Mouse (Mus musculus): ENCODE results near the gene Ctdsp2. TPM values are rescaled to one million over a fixed set of nuclear protein-coding genes. Genes with fewer than 3 reads are reported as not detected.

Ctdsp2 gene
- total and polyA plus RNA-seq, 2 experiments from 2014 or later, result 14.4 to 56.0 TPM

GRCm38 (mm10) chr10:126975706-126976105 lies 2.8 kb upstream of the Ctdsp2 start:
- Histone ChIP-seq H3K4me3 (ENCODE audit: low read depth, low read length) (no peak overlapping the region), H3K36me3 (ENCODE audit: insufficient read depth) (no peaks in the 10 kb centered on the region), H3K4me2 (ENCODE audit: low read depth) (no peak overlapping the region), H3K27ac (ENCODE audit: low read depth, low read length) (no peak overlapping the region), H3K4me1 (ENCODE audit: insufficient read depth) (no peaks in the 10 kb centered on the region), H3K27me3 (ENCODE audit: insufficient read depth, low read length) (no peaks in the 10 kb centered on the region), H3K9me3 (ENCODE audit: low read length) (no peaks in the 10 kb centered on the region), H3K9ac (no peak overlapping the region)
- ATAC-seq, result no peak
- no peak for DNase-seq
- TF ChIP-seq CTCF (IDR thresholded peaks at IDR 0.05; ENCODE audit: low read depth), result no peak
- WGBS, result 77% methylated on average over 6 of the region's 6 CpGs

GRCm38 (mm10) chr10:126977076-126977475 lies 1.4 kb upstream of the Ctdsp2 start:
- Histone ChIP-seq H3K4me2 (ENCODE audit: low read depth) (no peak overlapping the region), H3K4me3 (ENCODE audit: low read depth, low read length) (no peak overlapping the region), H3K9ac (no peak overlapping the region), H3K27me3 (ENCODE audit: insufficient read depth, low read length) (no peaks in the 10 kb centered on the region), H3K27ac (ENCODE audit: low read depth, low read length) (no peak overlapping the region), H3K9me3 (ENCODE audit: low read length) (no peaks in the 10 kb centered on the region), H3K4me1 (ENCODE audit: insufficient read depth) (peaks cover 9% of the 10 kb centered on the region), H3K36me3 (ENCODE audit: insufficient read depth) (no peaks in the 10 kb centered on the region)
- WGBS, result 48% methylated on average over 4 of the region's 4 CpGs
- no peak for TF ChIP-seq CTCF (IDR thresholded peaks at IDR 0.05; ENCODE audit: low read depth)
- ATAC-seq (no peak), DNase-seq (no peak)

- no peaks in the 10 kb centered on the region for H3K27me3 ChIP-seq (ENCODE audit: insufficient read depth, low read length)
- H3K36me3 ChIP-seq (ENCODE audit: insufficient read depth), result no peaks in the 10 kb centered on the region
- DNase-seq (no peak), ATAC-seq (peak; percentile 21)
- H3K4me2 ChIP-seq (ENCODE audit: low read depth), result peak overlapping the region; percentile 58
- TF ChIP-seq CTCF (IDR thresholded peaks at IDR 0.05; ENCODE audit: low read depth), result no peak
- peak overlapping the region; percentile 99 for H3K4me3 ChIP-seq (ENCODE audit: low read depth, low read length)
- WGBS, result under 1% methylated on average over 38 of the region's 62 CpGs
- peak overlapping the region; percentile 100 for H3K27ac ChIP-seq (ENCODE audit: low read depth, low read length)
- H3K9me3 ChIP-seq (ENCODE audit: low read length), result no peaks in the 10 kb centered on the region
- peak overlapping the region; percentile 92 for H3K9ac ChIP-seq
- H3K4me1 ChIP-seq (ENCODE audit: insufficient read depth), result peaks cover 26% of the 10 kb centered on the region
Measured at GRCm38 (mm10) chr10:126979121-126979635, 661 bp downstream of the Ctdsp2 start.

- peak overlapping the region; percentile 99 for H3K4me3 ChIP-seq (ENCODE audit: low read depth, low read length)
- DNase-seq (peak; percentile 43), ATAC-seq (no peak)
- 1% methylated on average over 53 of the region's 57 CpGs for WGBS
- no peaks in the 10 kb centered on the region for H3K9me3 ChIP-seq (ENCODE audit: low read length)
- peak overlapping the region; percentile 100 for H3K27ac ChIP-seq (ENCODE audit: low read depth, low read length)
- peak overlapping the region; percentile 58 for H3K4me2 ChIP-seq (ENCODE audit: low read depth)
- H3K9ac ChIP-seq, result peak overlapping the region; percentile 92
- H3K36me3 ChIP-seq (ENCODE audit: insufficient read depth), result no peaks in the 10 kb centered on the region
- H3K27me3 ChIP-seq (ENCODE audit: insufficient read depth, low read length), result no peaks in the 10 kb centered on the region
- H3K4me1 ChIP-seq (ENCODE audit: insufficient read depth), result peaks cover 32% of the 10 kb centered on the region
- TF ChIP-seq CTCF (IDR thresholded peaks at IDR 0.05; ENCODE audit: low read depth), result no peak
Measured at GRCm38 (mm10) chr10:126979636-126980151, 1.2 kb downstream of the Ctdsp2 start.

GRCm38 (mm10) chr10:126980221-126980932 lies 1.9 kb downstream of the Ctdsp2 start:
- no peak for TF ChIP-seq CTCF (IDR thresholded peaks at IDR 0.05; ENCODE audit: low read depth)
- peak overlapping the region; percentile 100 for H3K27ac ChIP-seq (ENCODE audit: low read depth, low read length)
- peak overlapping the region; percentile 92 for H3K9ac ChIP-seq
- H3K27me3 ChIP-seq (ENCODE audit: insufficient read depth, low read length), result no peaks in the 10 kb centered on the region
- 2% methylated on average over 16 of the region's 16 CpGs for WGBS
- H3K4me1 ChIP-seq (ENCODE audit: insufficient read depth), result peaks cover 35% of the 10 kb centered on the region
- H3K4me2 ChIP-seq (ENCODE audit: low read depth), result peak overlapping the region; percentile 58
- DNase-seq (peak; percentile 74), ATAC-seq (peak; percentile 7)
- no peaks in the 10 kb centered on the region for H3K36me3 ChIP-seq (ENCODE audit: insufficient read depth)
- H3K9me3 ChIP-seq (ENCODE audit: low read length), result no peaks in the 10 kb centered on the region
- H3K4me3 ChIP-seq (ENCODE audit: low read depth, low read length), result peak overlapping the region; percentile 99

- no peak for ATAC-seq
Measured at GRCm38 (mm10) chr10:126980933-126981530, 2.5 kb downstream of the Ctdsp2 start.

GRCm38 (mm10) chr10:126981746-126982145 lies 3.2 kb downstream of the Ctdsp2 start:
- ATAC-seq (no peak), DNase-seq (no peak)
- no peaks in the 10 kb centered on the region for H3K9me3 ChIP-seq (ENCODE audit: low read length)
- H3K27ac ChIP-seq (ENCODE audit: low read depth, low read length), result 0 out of 2 replicates have a peak overlapping the region, but pooled peaks have one; percentile 100
- peak overlapping the region; percentile 58 for H3K4me2 ChIP-seq (ENCODE audit: low read depth)
- H3K4me3 ChIP-seq (ENCODE audit: low read depth, low read length), result peak overlapping the region; percentile 99
- H3K36me3 ChIP-seq (ENCODE audit: insufficient read depth), result no peaks in the 10 kb centered on the region
- peaks cover 42% of the 10 kb centered on the region for H3K4me1 ChIP-seq (ENCODE audit: insufficient read depth)
- TF ChIP-seq CTCF (IDR thresholded peaks at IDR 0.05; ENCODE audit: low read depth), result no peak
- no peak overlapping the region for H3K9ac ChIP-seq
- no peaks in the 10 kb centered on the region for H3K27me3 ChIP-seq (ENCODE audit: insufficient read depth, low read length)
- 54% methylated on average over 3 of the region's 3 CpGs for WGBS

More at GRCm38 (mm10) chr10:126980933-126981530, 2.5 kb downstream of the Ctdsp2 start:
- no peaks in the 10 kb centered on the region for H3K27me3 ChIP-seq (ENCODE audit: insufficient read depth, low read length)
- peak overlapping the region; percentile 92 for H3K9ac ChIP-seq
- H3K4me1 ChIP-seq (ENCODE audit: insufficient read depth), result peaks cover 36% of the 10 kb centered on the region
- peak overlapping the region; percentile 58 for H3K4me2 ChIP-seq (ENCODE audit: low read depth)
- peak; percentile 50 for DNase-seq
- peak overlapping the region; percentile 99 for H3K4me3 ChIP-seq (ENCODE audit: low read depth, low read length)
- WGBS, result 5% methylated on average over 11 of the region's 11 CpGs
- H3K9me3 ChIP-seq (ENCODE audit: low read length), result no peaks in the 10 kb centered on the region
- no peaks in the 10 kb centered on the region for H3K36me3 ChIP-seq (ENCODE audit: insufficient read depth)
- H3K27ac ChIP-seq (ENCODE audit: low read depth, low read length), result peak overlapping the region; percentile 100
- no peak for TF ChIP-seq CTCF (IDR thresholded peaks at IDR 0.05; ENCODE audit: low read depth)
